In genomic region chr10:88201650-88202049, GRCm38 (mm10) we compare ENCODE assay signal across 7 mouse cellular contexts. TPM values are rescaled to one million over a fixed set of nuclear protein-coding genes. Genes with fewer than 3 reads are reported as not detected.
A peak's percentile ranks its signal among the peaks of the same experiment; 100 is the strongest.
DNase-seq lines count a peak whose midpoint lies in the region; ATAC-seq and TF ChIP-seq lines count a peak whose summit lies in the region.

No protein-coding gene starts in this region.

- WGBS in liver, adult 2 months = 66% methylated on average over 13 of the region's 13 CpGs
- 67% methylated on average over 13 of the region's 13 CpGs for WGBS in embryonic facial prominence, embryonic 15.5 days
- 75% methylated on average over 13 of the region's 13 CpGs for WGBS in intestine, embryonic 14.5 days
- 79% methylated on average over 13 of the region's 13 CpGs for WGBS in neural tube, embryonic 13.5 days

- H3K4me1 ChIP-seq in liver, adult 2 months (ENCODE audit: control insufficient read depth, insufficient read depth, low read length) = peaks cover 4% of the 10 kb centered on the region; the same call in 1 of the 2 replicates
- H3K4me1 ChIP-seq in embryonic facial prominence, embryonic 15.5 days = peaks cover 7% of the 10 kb centered on the region; the same call in 1 of the 2 replicates
- H3K4me1 ChIP-seq in intestine, embryonic 14.5 days (replicated peaks; ENCODE audit: control insufficient read depth, insufficient read depth, low read length) = peaks cover 5% of the 10 kb centered on the region; the same call in 1 of the 2 replicates
- H3K4me1 ChIP-seq in neural tube, embryonic 13.5 days (replicated peaks) = peaks cover 6% of the 10 kb centered on the region

- DNase-seq in liver, adult 2 months (ENCODE audit: extremely low read depth, low read depth, low spot score) = no peak
- DNase-seq in liver = no peak
- DNase-seq in intestine, embryonic 14.5 days (ENCODE audit: low spot score) = no peak
- no peak for DNase-seq in right cerebral cortex, adult 2 months (ENCODE audit: low spot score in 2 of 2)
- no peak for DNase-seq in adrenal gland, postnatal 10 days

- peak overlapping the region; percentile 89 for H3K27ac ChIP-seq in liver, adult 2 months (replicated peaks; ENCODE audit: insufficient read depth, low read depth, low read length)
- H3K27ac ChIP-seq in embryonic facial prominence, embryonic 15.5 days (replicated peaks) = peak overlapping the region; percentile 76
- H3K27ac ChIP-seq in intestine, embryonic 14.5 days (ENCODE audit: low read depth) = peak overlapping the region; percentile 76; the same call in 1 of the 2 replicates
- peak overlapping the region; percentile 87; the same call in 1 of the 2 replicates for H3K27ac ChIP-seq in neural tube, embryonic 13.5 days (replicated peaks)

- no peaks in the 10 kb centered on the region for H3K27me3 ChIP-seq in liver, adult 2 months (ENCODE audit: control insufficient read depth, insufficient read depth, low read length)
- no peaks in the 10 kb centered on the region for H3K27me3 ChIP-seq in embryonic facial prominence, embryonic 15.5 days
- H3K27me3 ChIP-seq in intestine, embryonic 14.5 days (replicated peaks; ENCODE audit: control insufficient read depth, insufficient read depth, low read length) = no peaks in the 10 kb centered on the region
- no peaks in the 10 kb centered on the region for H3K27me3 ChIP-seq in neural tube, embryonic 13.5 days

- H3K79me2 ChIP-seq in liver, adult 2 months (ENCODE audit: control insufficient read depth, insufficient read depth, low read length) = no peaks in the 10 kb centered on the region; the same call in 1 of the 2 replicates

- no peaks in the 10 kb centered on the region for H3K9me3 ChIP-seq in embryonic facial prominence, embryonic 15.5 days (replicated peaks)
- no peaks in the 10 kb centered on the region for H3K9me3 ChIP-seq in intestine, embryonic 14.5 days (ENCODE audit: control insufficient read depth, low read length)
- no peaks in the 10 kb centered on the region for H3K9me3 ChIP-seq in neural tube, embryonic 13.5 days

- no peak for TF ChIP-seq CTCF in liver, adult 2 months (IDR thresholded peaks at IDR 0.05; ENCODE audit: low read depth, low read length)

- peak overlapping the region; percentile 73 for H3K4me2 ChIP-seq in embryonic facial prominence, embryonic 15.5 days (replicated peaks)
- H3K4me2 ChIP-seq in intestine, embryonic 14.5 days (ENCODE audit: low read length) = peak overlapping the region; percentile 71
- peak overlapping the region; percentile 69 for H3K4me2 ChIP-seq in neural tube, embryonic 13.5 days

- ATAC-seq in embryonic facial prominence, embryonic 15.5 days (ENCODE audit: insufficient number of reproducible peaks, low FRiP score, low TSS enrichment, low read depth) = no peak
- ATAC-seq in intestine, embryonic 14.5 days (replicated peaks; ENCODE audit: low FRiP score, low TSS enrichment, low read depth) = no peak
- ATAC-seq in neural tube, embryonic 13.5 days (ENCODE audit: low read depth) = 0 out of 2 replicates have a peak, but pooled peaks have one; percentile 3

- H3K36me3 ChIP-seq in liver, adult 2 months (ENCODE audit: control insufficient read depth, insufficient read depth, low read length) = peaks cover 4% of the 10 kb centered on the region; the same call in 1 of the 2 replicates
- H3K36me3 ChIP-seq in embryonic facial prominence, embryonic 15.5 days = 0 out of 2 replicates have a peak, but pooled peaks cover 6% of the 10 kb centered on the region
- H3K36me3 ChIP-seq in intestine, embryonic 14.5 days (ENCODE audit: control insufficient read depth, insufficient read depth, low read length) = peaks cover 6% of the 10 kb centered on the region
- peaks cover 6% of the 10 kb centered on the region; the same call in 1 of the 2 replicates for H3K36me3 ChIP-seq in neural tube, embryonic 13.5 days

- H3K4me3 ChIP-seq in liver, adult 2 months (ENCODE audit: insufficient read depth, low read depth, low read length) = peak overlapping the region; percentile 96
- H3K4me3 ChIP-seq in embryonic facial prominence, embryonic 15.5 days (replicated peaks) = peak overlapping the region; percentile 67
- peak overlapping the region; percentile 66 for H3K4me3 ChIP-seq in intestine, embryonic 14.5 days (ENCODE audit: low read depth, low read length)
- peak overlapping the region; percentile 67 for H3K4me3 ChIP-seq in neural tube, embryonic 13.5 days

- H3K9ac ChIP-seq in liver, adult 2 months (ENCODE audit: low read depth, low read length) = peak overlapping the region; percentile 93
- H3K9ac ChIP-seq in embryonic facial prominence, embryonic 15.5 days = peak overlapping the region; percentile 70
- H3K9ac ChIP-seq in intestine, embryonic 14.5 days (ENCODE audit: low read length) = peak overlapping the region; percentile 78
- H3K9ac ChIP-seq in neural tube, embryonic 13.5 days = peak overlapping the region; percentile 85

- TF ChIP-seq POLR2A in liver, adult 2 months (IDR thresholded peaks at IDR 0.05; ENCODE audit: extremely low read depth, insufficient read depth, low read length) = no peak

RNA-seq across cellular contexts. Expression of gene Washc3, which starts 0.8 kb away (rescaled TPM):
- total RNA-seq in liver, adult 2 months (2014; rRNA removed) = 45.6 and 50.2 TPM in 2 replicates
- polyA plus RNA-seq in liver, adult 2 months (2012; rRNA removed) = 8.7 and 9.4 TPM in 2 replicates
- polyA plus RNA-seq in embryonic facial prominence, embryonic 15.5 days (2015; fragmentation: Nextera tagmentation; extraction: Ambion mirVana) = 61.3 and 63.8 TPM in 2 replicates
- polyA plus RNA-seq in intestine, embryonic 14.5 days (2014; fragmentation: Nextera tagmentation; extraction: Ambion mirVana) = 65.7 and 72.8 TPM in 2 replicates
- 41.7 and 46.9 TPM in 2 replicates for polyA plus RNA-seq in neural tube, embryonic 13.5 days (2015; fragmentation: Nextera tagmentation; extraction: Ambion mirVana)
- 10 to 100 TPM; 51.7 to 51.9 TPM for total RNA-seq in adrenal gland, postnatal 10 days (2021)

RNA-seq across cellular contexts. Expression of gene Nup37, which starts 54.9 kb away (rescaled TPM):
- total RNA-seq in liver, adult 2 months (2014; rRNA removed) = 8.9 and 11.3 TPM in 2 replicates
- 2.4 and 3.4 TPM in 2 replicates for polyA plus RNA-seq in liver, adult 2 months (2012; rRNA removed)
- 60.3 and 63.8 TPM in 2 replicates for polyA plus RNA-seq in embryonic facial prominence, embryonic 15.5 days (2015; fragmentation: Nextera tagmentation; extraction: Ambion mirVana)
- polyA plus RNA-seq in intestine, embryonic 14.5 days (2014; fragmentation: Nextera tagmentation; extraction: Ambion mirVana) = 95.1 and 101 TPM in 2 replicates
- polyA plus RNA-seq in neural tube, embryonic 13.5 days (2015; fragmentation: Nextera tagmentation; extraction: Ambion mirVana) = 29.6 and 33.9 TPM in 2 replicates
- total RNA-seq in adrenal gland, postnatal 10 days (2021) = 10 to 100 TPM; 13.6 to 18.3 TPM

RNA-seq across cellular contexts. Expression of gene Parpbp, which starts 54.9 kb away (rescaled TPM):
- total RNA-seq in liver, adult 2 months (2014; rRNA removed) = 0.09 and 0.67 TPM in 2 replicates
- 0.02 TPM in 1 of 2 replicates, not detected in the other for polyA plus RNA-seq in liver, adult 2 months (2012; rRNA removed)
- polyA plus RNA-seq in embryonic facial prominence, embryonic 15.5 days (2015; fragmentation: Nextera tagmentation; extraction: Ambion mirVana) = 8.6 TPM in 2 replicates
- polyA plus RNA-seq in intestine, embryonic 14.5 days (2014; fragmentation: Nextera tagmentation; extraction: Ambion mirVana) = 12.8 and 15.9 TPM in 2 replicates
- polyA plus RNA-seq in neural tube, embryonic 13.5 days (2015; fragmentation: Nextera tagmentation; extraction: Ambion mirVana) = 2.3 and 3.2 TPM in 2 replicates
- total RNA-seq in adrenal gland, postnatal 10 days (2021) = 1 to 10 TPM; 2.9 to 4.4 TPM
